Mouse (Mus musculus) CD4-positive, CD25-positive, alpha-beta regulatory T cell (primary cell): Measurements from ENCODE around the gene Msln. TPM values are rescaled to one million over a fixed set of nuclear protein-coding genes. Genes with fewer than 3 reads are reported as not detected.

Experiments
- polyA plus RNA-seq: library from polyadenylated mRNA; unstranded; fragments of 100-300 nt; shearing (Covaris generic); gene quantifications from one replicate; pipeline ENCODE4 v1.2.1, GENCODE M21; 2017

The Msln gene
- polyA plus RNA-seq, result not detected

DNA sequence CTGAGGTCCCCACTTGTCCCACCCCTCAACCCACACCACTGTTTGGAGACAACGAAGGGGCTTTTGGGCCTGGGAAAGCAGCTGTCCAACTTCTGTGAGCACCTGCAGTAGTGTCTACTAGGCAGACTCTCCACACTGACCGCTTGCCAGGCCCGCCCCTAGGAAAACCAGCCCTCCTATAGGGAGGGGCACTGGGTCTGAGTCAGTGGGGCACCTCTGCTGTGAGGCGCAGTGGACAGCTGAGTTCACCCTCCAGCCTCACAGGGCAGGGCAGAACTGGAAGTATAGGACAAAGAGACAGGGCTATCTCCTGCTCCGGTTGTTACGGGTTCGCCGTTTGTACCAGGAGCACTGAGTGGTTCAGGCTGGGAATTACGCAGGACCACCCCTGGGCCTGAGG lies at the start of gene Msln:
Gene Msln, minus strand, starts transcription at position 138 of the 400 bp plus-strand sequence.

DNA sequence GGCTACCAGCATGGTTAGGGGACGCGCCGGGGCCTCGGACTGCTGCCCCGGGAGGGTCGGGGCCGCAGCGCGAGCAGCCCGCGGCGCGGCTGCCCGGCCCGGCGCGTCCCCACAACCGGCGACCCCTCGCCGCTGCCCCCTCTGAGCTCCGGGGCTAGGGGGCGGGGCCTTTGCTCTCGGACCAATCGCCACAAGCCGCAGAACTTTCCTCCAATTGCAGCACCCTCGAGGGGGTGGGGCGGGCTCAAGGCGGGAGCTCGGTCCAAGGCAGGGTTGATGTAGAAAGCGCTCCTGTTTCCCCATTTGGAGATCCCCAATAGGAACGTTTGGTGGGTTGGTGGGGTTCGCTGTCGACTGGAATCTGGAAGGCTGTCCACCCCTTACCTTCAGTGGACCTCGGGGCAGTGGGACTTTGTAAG lies 42.8 kb upstream of the Msln start, which contains the start of gene Metrn:
Gene Metrn, minus strand, starts transcription at position 186 of the 419 bp plus-strand sequence.

DNA sequence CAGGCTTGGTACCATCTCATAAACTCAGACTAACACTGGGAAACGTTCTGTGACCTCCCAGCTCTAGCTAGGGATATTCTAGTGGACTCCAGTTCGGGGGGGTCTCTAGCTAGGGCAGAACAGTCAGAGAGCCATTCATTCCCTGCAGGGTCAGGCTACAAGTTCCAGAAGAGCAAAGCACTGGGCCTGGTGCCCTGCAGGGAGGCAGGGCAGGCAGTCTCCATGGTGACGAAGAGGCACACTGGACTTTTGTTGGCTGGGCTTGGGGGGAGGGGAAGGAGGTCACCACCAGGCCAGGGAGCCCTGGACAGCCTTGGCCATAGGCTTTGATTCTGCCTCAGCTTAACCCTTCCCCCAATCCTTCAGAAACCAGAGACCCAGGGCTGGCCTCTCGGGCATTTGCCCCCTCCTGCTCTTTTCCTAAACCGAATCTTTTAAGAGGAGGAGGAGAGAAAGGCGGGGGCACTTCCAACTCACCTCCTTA lies 41.5 kb upstream of the Msln start, which contains the start of gene AC134908.4:
Gene AC134908.4, minus strand, starts transcription at position 51 of the 484 bp plus-strand sequence.

DNA sequence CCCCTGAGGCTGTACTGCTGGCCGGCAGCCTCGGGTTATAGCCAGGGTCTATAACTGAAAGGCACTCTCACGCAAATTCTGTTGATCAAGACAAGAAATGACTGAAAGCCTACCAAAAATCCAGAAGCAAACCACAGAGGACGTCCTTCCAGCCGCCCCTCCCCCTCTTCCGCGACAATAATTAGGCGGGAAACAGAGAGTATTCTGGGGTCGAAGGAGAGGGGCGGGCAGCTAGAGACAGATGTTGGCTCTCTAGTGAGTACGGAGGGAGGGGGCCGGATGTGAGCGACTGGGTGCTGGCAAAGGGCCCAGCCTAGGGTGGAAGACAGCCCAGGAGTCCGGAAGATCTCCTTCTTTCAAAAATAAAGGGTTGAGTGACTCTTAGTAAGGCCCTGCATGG lies 38.4 kb upstream of the Msln start, which contains the start of gene Fam173a:
Gene Fam173a, minus strand, starts transcription at position 287 of the 400 bp plus-strand sequence.

DNA sequence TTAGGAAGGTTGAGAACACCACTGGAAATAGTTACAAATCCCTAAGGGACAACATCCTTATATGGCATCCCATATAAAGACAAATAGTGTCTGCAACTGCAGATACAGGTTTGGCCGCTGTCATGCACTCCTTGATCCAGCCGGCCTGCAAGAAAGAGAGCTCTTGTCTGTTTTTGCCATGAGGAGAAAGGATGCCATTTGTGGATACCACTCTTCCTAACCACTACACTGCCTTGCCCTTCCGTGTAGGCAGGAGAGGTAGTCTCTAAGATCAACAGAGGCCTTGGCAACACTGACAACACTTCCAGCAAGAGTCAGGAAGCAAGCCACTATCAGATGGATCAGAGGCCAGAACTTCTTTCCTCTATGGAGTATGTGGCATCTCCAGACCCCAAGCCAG lies 32.1 kb upstream of the Msln start, which contains the start of gene Ccdc78:
Gene Ccdc78, plus strand, starts transcription at position 301 of the 400 bp plus-strand sequence.

DNA sequence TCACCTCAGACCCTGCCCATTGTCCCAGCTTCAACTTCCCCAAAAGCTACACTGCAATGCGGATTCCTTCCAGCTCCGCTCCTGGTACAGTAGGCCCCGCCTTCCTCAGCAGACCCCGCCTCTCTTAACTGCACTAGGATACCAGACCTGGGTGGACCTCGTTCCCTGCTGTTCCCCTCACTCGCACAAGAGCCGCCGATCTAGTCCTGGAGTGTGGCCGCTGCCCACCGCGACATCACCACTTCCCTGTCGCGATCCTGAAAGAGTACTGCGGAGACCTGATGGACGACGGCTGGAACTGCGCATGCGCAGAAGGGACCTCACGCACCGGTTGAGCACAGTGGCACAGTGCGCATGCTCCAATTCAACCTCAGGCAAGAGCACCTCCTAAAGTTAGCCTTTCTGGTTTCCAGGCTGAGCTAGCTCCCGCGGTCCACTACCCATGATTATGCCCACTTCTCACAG lies 31.1 kb upstream of the Msln start, which contains the start of gene Haghl:
Gene Haghl, minus strand, starts transcription at position 393 of the 465 bp plus-strand sequence.

DNA sequence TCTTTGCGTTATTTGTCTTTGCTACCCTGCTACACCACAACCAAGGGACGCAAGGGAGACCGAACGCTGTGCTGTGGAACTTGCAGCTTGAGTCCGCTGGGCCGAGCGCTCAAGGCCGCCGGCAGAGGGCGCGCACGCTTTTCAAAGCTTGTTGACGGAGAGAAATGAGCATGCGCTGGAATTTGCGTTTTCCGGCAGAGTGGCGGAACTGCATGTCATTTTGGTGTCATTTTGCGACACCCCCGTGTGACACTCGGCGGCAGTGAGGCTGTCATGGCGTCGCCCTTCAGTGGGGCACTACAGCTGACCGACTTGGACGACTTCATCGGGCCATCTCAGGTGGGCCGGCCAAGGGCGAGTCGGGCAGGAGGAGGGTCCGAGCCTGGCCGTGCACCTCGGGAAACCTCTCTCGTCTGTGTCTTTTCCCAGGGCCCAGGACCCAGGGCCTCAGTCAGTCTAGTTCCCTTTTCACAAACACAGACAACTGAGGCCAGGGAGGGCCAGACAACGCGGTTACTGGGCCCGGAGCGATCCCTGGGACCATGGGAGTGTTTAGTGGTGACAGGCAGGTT lies 19.5 kb upstream of the Msln start, which contains the start of gene Narfl:
Gene Narfl, plus strand, starts transcription at position 228 of the 572 bp plus-strand sequence.

DNA sequence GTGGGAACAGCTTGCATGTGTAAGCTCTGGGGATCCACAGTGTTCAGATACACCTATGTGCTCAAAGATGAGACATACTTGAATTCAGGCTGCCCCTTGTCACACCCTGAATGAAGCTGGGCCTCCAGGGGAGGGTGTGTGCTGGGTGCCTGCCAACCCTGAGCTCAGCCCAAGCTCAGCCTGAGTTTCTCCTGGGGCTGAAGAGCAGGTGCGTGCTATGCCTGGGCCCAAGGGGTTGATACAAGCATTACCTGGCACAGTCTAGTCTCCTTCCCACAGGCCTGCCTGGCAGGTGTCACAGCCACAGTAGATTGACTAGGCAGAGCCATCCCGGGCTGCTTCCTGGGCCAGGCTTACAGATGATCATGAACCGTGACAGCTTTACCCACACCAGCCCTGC lies 18.4 kb downstream of the Msln start, which contains the start of gene Mslnl:
Gene Mslnl, plus strand, starts transcription at position 298 of the 400 bp plus-strand sequence.

DNA sequence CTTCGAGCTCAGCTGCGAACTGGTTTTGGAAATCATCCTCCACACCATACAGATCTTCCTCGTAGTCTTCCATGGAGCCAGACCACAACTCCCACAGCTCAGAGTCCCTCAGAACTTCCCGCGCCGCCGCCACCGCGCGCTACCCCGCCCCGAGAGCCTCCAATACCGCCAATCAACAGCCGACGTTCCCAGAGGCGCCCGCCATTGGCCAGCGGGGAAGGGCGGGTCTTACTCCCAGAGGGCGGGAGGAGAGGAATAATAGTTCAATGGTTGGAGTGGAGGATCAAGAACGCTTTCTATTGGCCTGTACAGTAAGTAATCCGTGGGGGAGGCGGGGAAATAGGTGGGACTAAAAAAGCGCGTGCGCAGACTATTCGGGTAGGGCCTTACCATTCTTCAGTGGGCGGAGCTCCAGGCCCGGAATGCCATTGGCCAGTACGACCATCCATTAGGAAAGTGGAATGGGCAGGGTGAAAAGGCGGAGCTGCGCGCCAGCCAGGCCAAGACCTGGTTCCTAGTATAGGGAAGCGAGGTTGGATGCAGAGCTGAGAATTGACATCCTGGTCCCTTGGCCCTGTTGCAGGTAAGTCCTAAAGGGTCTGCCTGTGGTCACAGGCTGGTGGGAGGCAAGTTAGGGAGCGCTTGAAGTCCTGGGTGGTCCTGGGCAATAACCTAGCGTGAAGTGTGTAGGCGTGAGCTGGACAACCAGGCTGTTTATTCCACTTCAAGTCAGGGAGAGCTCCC lies 26.7 kb downstream of the Msln start, which contains the start of the genes Chtf18 and Rpusd1:
Gene Chtf18, minus strand, starts transcription at position 155 of the 744 bp plus-strand sequence.
Gene Rpusd1, plus strand, starts transcription at position 406 of the 744 bp plus-strand sequence.

DNA sequence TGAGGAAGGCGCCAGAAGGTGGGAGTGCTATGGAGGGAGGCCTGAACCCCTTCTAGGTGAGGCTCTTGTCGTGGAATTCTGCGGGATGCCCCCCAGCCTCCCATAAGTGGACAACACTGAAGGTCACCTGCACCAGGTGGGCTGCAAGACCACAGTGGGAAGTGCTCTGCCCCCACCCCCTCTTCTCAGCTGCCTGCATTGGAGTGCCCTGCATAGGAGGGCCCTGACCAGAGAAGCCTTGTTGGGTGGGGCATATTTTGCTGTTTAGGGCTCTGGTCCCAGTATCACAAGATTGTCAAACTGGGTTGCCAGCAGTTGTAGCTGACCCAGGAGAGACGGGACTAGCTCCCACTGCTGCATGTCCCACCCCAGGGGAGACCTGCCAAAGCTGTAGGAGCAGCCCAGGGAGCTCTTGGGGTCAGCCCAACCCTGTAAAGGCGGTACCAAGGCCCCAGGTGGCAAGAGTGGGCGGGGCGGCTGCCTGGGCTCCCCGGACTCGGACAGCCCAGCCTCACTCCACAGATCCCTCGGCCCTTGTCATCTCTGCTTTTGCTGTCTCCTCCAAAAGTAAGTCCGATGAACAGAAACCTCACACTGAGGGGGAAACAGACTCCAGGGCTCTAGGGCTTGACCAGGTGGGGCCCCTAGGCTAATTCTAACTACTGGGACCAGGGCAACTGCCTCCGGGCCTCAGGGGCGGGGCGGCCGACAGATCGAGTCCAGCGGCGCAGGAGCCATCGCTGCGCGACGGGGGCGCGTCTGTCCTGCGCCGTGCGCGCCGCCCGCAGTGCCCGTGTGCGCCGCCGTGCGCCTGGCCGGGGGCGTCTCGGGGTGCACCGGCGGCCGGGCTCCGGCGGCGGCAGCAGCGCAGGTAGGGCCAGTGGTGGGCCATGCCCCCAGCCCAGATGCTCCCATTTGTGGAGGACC lies 37.2 kb downstream of the Msln start, which contains the start of gene Gng13:
Gene Gng13, plus strand, starts transcription at position 461 of the 927 bp plus-strand sequence.

Other genes with a start within 250 kb of the Msln start
- gene Sox8, start 183.7 kb downstream of the Msln start, polyA plus RNA-seq, result not detected
- gene Lmf1, start 175.3 kb downstream of the Msln start, polyA plus RNA-seq, result 22.4 TPM
- not detected for gene Gng13, start 37.2 kb downstream of the Msln start, polyA plus RNA-seq
- 6.4 TPM for gene Chtf18, start 27.0 kb downstream of the Msln start, polyA plus RNA-seq
- 14.6 TPM for gene Rpusd1, start 26.7 kb downstream of the Msln start, polyA plus RNA-seq
- gene Mslnl, start 18.3 kb downstream of the Msln start, polyA plus RNA-seq, result 0.07 TPM
- 28.1 TPM for gene Narfl, start 19.4 kb upstream of the Msln start, polyA plus RNA-seq
- gene Haghl, start 31.3 kb upstream of the Msln start, polyA plus RNA-seq, result 51.4 TPM
- gene Ccdc78, start 32.2 kb upstream of the Msln start, polyA plus RNA-seq, result 0.49 TPM
- 223 TPM for gene Fam173a, start 38.5 kb upstream of the Msln start, polyA plus RNA-seq
- 1.6 TPM for gene AC134908.4, start 41.3 kb upstream of the Msln start, polyA plus RNA-seq
- gene Metrn, start 42.8 kb upstream of the Msln start, polyA plus RNA-seq, result 45.7 TPM
- gene Fbxl16, start 54.7 kb upstream of the Msln start, polyA plus RNA-seq, result 0.13 TPM
- 44.1 TPM for gene Wdr24, start 69.2 kb upstream of the Msln start, polyA plus RNA-seq
- gene Jmjd8, start 74.5 kb upstream of the Msln start, polyA plus RNA-seq, result 36.7 TPM
- 169 TPM for gene Stub1, start 79.0 kb upstream of the Msln start, polyA plus RNA-seq
- 2.1 TPM for gene Rhbdl1, start 82.9 kb upstream of the Msln start, polyA plus RNA-seq
- 2.6 TPM for gene Gm20683, start 87.4 kb upstream of the Msln start, polyA plus RNA-seq
- gene Rhot2, start 90.5 kb upstream of the Msln start, polyA plus RNA-seq, result 41.0 TPM
- 8.8 TPM for gene Wdr90, start 107.1 kb upstream of the Msln start, polyA plus RNA-seq
- gene Mcrip2, start 114.4 kb upstream of the Msln start, polyA plus RNA-seq, result 5.2 TPM
- 82.8 TPM for gene Mettl26, start 120.7 kb upstream of the Msln start, polyA plus RNA-seq
- 1.3 TPM for gene Wfikkn1, start 126.5 kb upstream of the Msln start, polyA plus RNA-seq
- gene Rab40c, start 165.3 kb upstream of the Msln start, polyA plus RNA-seq, result 31.6 TPM
- gene Pigq, start 190.6 kb upstream of the Msln start, polyA plus RNA-seq, result 55.2 TPM
- gene Nhlrc4, start 190.6 kb upstream of the Msln start, polyA plus RNA-seq, result not detected
- not detected for gene A930017K11Rik, start 198.2 kb upstream of the Msln start, polyA plus RNA-seq
- 30.1 TPM for gene Capn15, start 231.4 kb upstream of the Msln start, polyA plus RNA-seq